Mouse (Mus musculus) adrenal gland, postnatal 36 days (tissue): Measurements from ENCODE around the gene Slco3a1. TPM values are rescaled to one million over a fixed set of nuclear protein-coding genes. Genes with fewer than 3 reads are reported as not detected.

Source experiments
- DNase-seq, 2 experiments: peaks; one replicate each; pipeline ENCODE4 v3.0.0; 2021; ENCODE audit warnings: mixed read lengths in 1 of 2
- microRNA-seq: library from miRNA; unstranded; fragments of <30 nt; microRNA quantifications from one replicate; pipeline ENCODE4 v1.2.0, GENCODE M21; 2021
- total RNA-seq, 2 experiments: library from RNA; stranded (reverse); gene quantifications; 2 replicates each; pipeline ENCODE4 v1.2.3; 2021

The Slco3a1 gene
- total RNA-seq, 2 experiments from 2014 or later, result 26.8 to 34.7 TPM

GRCm38 (mm10) chr7:74303081-74303480 lies 251.5 kb downstream of the Slco3a1 start:
- no peak for DNase-seq

- DNase-seq, result no peak
Measured at GRCm38 (mm10) chr7:74286531-74286930, 268.0 kb downstream of the Slco3a1 start.

- DNase-seq, result peak; percentile 21 to 42
Measured at GRCm38 (mm10) chr7:74280371-74280770, 274.2 kb downstream of the Slco3a1 start.

GRCm38 (mm10) chr7:74279356-74279755 lies 275.2 kb downstream of the Slco3a1 start:
- no peak for DNase-seq

- DNase-seq, result peak; percentile 12 to 37
Measured at GRCm38 (mm10) chr7:74270089-74270394, 284.5 kb downstream of the Slco3a1 start.

- DNase-seq, result no peak
Measured at GRCm38 (mm10) chr7:74269283-74270088, 285.1 kb downstream of the Slco3a1 start.

GRCm38 (mm10) chr7:74266511-74267168 lies 287.9 kb downstream of the Slco3a1 start:
- DNase-seq, result no peak

GRCm38 (mm10) chr7:74256291-74256690 lies 298.3 kb downstream of the Slco3a1 start:
- peak; percentile 61 to 66 for DNase-seq

- DNase-seq, result peak; percentile 7 to 23
Measured at GRCm38 (mm10) chr7:74252066-74252465, 302.5 kb downstream of the Slco3a1 start.

- DNase-seq, result no peak
Measured at GRCm38 (mm10) chr7:74241236-74241635, 313.3 kb downstream of the Slco3a1 start.

- DNase-seq, result no peak
Measured at GRCm38 (mm10) chr7:74240459-74241172, 314.0 kb downstream of the Slco3a1 start.

Small RNA genes within 50 kb of the gene (microRNA-seq; reads per million reads assigned to microRNA genes)
- not detected for gene Gm27459
